Mouse (Mus musculus) liver, postnatal 0 days (tissue): ENCODE data around the gene Gm7879. TPM values are rescaled to one million over a fixed set of nuclear protein-coding genes. Genes with fewer than 3 reads are reported as not detected.

ENCODE experiments used
- ATAC-seq: fragments of 200-750 bp; cut with Nextera tagmentation; 2 replicates; pipeline ENCODE4 v1.8.0; 2017; ENCODE audit warnings: mild to moderate bottlenecking, moderate library complexity
- DNase-seq: peaks from one replicate; pipeline ENCODE4 v3.0.0-alpha.2; 2016
- H3K27ac ChIP-seq: fragments of 300-500 bp; sonication (generic); 2 replicates; pipeline ENCODE4 v1.5.1; 2014; ENCODE audit warnings: antibody characterized with exemption, moderate library complexity, mild to moderate bottlenecking, low read depth
- H3K27me3 ChIP-seq: fragments of 300-500 bp; sonication (generic); 2 replicates; pipeline ENCODE4 v1.6.1; 2014; ENCODE audit warnings: low read length, control low read depth, mixed read lengths; ENCODE audit not compliant: insufficient read depth
- H3K36me3 ChIP-seq: fragments of 300-500 bp; sonication (generic); replicated peaks from 2 replicates; pipeline ENCODE4 v1.6.1; 2014; ENCODE audit warnings: mild to moderate bottlenecking, control low read depth, low read length, moderate library complexity, mixed read lengths; ENCODE audit not compliant: insufficient read depth
- H3K4me1 ChIP-seq: fragments of 300-500 bp; sonication (generic); 2 replicates; pipeline ENCODE4 v1.6.1; 2014; ENCODE audit warnings: antibody characterized with exemption, mild to moderate bottlenecking, control low read depth; ENCODE audit not compliant: insufficient read depth
- H3K4me2 ChIP-seq: fragments of 300-500 bp; sonication (generic); 2 replicates; pipeline ENCODE4 v1.6.1; 2014; ENCODE audit warnings: low read depth, mild to moderate bottlenecking, low read length, moderate library complexity, mixed read lengths
- H3K4me3 ChIP-seq: fragments of 300-500 bp; sonication (generic); 2 replicates; pipeline ENCODE4 v1.5.1; 2014; ENCODE audit warnings: low read depth, low read length
- H3K9ac ChIP-seq: fragments of 300-500 bp; sonication (generic); replicated peaks from 2 replicates; pipeline ENCODE4 v1.6.1; 2014; ENCODE audit warnings: mild to moderate bottlenecking, moderate library complexity
- H3K9me3 ChIP-seq: fragments of 300-500 bp; sonication (generic); 2 replicates; pipeline ENCODE4 v1.6.1; 2016; ENCODE audit warnings: mild to moderate bottlenecking, control low read depth, low read length, mixed read lengths
- CTCF ChIP-seq: sonication (generic); IDR thresholded peaks from 2 replicates; pipeline ENCODE4 v1.5.1; 2016; ENCODE audit warnings: antibody characterized with exemption, low read depth
- EP300 ChIP-seq: IDR thresholded peaks from 2 replicates; pipeline ENCODE4 v1.6.1; 2016; ENCODE audit warnings: antibody characterized with exemption, low read depth, mild to moderate bottlenecking
- WGBS: fragments of 180-500 bp; shearing (Covaris S2); extraction: QIAGEN DNeasy Blood & Tissue Kit; methylation state at CpG from one replicate; pipeline ENCODE4 v1.1.7; 2014; ENCODE audit not compliant: insufficient replicate concordance; 5-methylcytosine and 5-hydroxymethylcytosine counted together
- polyA plus RNA-seq: library from polyadenylated mRNA; unstranded; fragments of >200 nt; fragmentation: Nextera tagmentation; extraction: Ambion mirVana; gene quantifications from 2 replicates; pipeline ENCODE4 v1.2.1, GENCODE M21; 2015

Gene Gm7879
- polyA plus RNA-seq, 1 experiment from 2014 or later: 0.51 TPM

DNA sequence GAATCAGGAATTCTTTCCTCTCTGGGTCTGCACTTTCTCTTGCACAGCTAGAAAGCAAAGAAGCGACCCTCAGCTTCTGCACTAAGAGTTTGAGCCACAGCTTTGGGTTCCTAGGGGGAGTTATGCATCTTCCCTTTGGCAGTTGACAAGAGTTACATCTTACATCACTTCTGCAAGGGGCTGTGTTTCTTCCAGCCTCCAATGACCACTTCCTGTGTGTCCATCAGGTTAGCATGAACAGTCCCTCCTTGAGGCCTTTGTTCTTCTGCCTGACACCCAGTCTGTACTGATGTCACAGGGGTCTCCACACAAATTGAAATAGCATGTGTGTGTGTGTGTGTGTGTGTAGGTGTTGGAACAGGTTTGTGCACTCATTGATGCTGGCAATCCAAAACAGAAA is 40.3 kb upstream of the Gm7879 start:
- Histone ChIP-seq H3K36me3 (no peaks in the 10 kb centered on the region), H3K27me3 (no peaks in the 10 kb centered on the region), H3K4me2 (no peak overlapping the region), H3K4me3 (no peak overlapping the region), H3K4me1 (peaks cover 11% of the 10 kb centered on the region; the same call in 1 of the 2 replicates), H3K27ac (no peak overlapping the region), H3K9me3 (no peaks in the 10 kb centered on the region), H3K9ac (no peak overlapping the region)
- TF ChIP-seq CTCF (no peak), EP300 (no peak)
- 52% methylated on average over 1 of the region's 1 CpGs for WGBS
- DNase-seq (no peak), ATAC-seq (no peak)

DNA sequence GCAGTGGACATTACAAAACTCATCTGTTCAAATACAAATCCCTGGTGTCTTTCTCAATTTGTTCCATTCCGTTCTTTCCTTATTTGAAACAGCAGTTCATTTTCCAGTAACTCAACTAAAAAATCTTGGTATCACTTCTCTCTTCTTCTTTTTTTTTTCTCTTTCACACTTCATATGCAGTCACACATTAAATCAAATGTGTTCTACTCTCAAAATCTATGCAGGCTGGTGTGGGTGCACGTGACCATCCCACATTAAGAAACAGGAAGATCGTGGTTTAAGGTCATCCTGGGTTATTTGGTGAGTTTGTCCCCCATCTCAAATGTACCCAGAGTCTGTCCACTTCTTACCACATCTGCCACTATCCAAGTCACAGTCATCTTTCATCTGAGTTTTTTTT is 30.9 kb upstream of the Gm7879 start:
- WGBS: 43% methylated on average over 3 of the region's 3 CpGs
- no peaks in the 10 kb centered on the region for H3K36me3 ChIP-seq

DNA sequence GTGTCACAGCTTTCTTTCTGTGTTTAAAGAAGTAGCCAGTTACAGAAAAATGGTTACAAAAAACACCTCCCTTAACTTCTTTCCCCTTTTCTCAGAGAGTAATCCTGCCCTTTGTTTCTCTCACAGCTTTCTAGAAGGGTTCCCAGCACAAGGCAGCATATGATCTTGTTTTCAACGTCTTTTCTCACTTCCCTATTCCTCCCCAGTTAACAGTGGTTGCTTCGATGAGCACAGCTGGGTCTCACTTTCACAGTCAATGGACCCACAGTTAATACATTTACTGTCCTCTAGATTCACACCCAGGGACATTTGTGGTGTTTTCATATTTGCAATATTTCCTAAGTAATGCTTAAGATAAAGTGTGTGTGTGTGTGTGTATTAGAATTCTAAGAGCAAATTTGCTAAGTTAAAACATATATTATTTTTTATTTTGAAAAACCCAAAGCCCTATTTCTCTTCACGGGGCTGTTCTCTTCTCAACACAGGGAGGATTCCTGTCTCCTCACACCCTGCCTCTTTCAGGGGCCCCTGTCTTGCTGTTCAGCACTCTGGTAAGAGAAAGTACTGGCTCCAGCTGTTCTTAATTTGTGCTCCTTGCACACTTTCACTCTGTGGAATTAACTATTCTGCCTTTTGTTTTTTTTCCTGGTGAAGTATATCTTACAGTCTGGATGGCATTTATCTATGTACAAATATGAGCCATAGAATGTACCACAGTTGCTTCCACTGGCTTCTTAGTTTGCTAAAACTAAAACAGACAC is 27.7 kb upstream of the Gm7879 start:
- DNase-seq: no peak
- H3K27ac ChIP-seq: peak overlapping the region; percentile 89

More for the DNA sequence above, 30.9 kb upstream of the Gm7879 start:
- Histone ChIP-seq H3K4me1 (0 out of 2 replicates have a peak, but pooled peaks cover 3% of the 10 kb centered on the region), H3K9ac (no peak overlapping the region), H3K4me2 (no peak overlapping the region), H3K27ac (no peak overlapping the region), H3K4me3 (no peak overlapping the region), H3K27me3 (no peaks in the 10 kb centered on the region), H3K9me3 (no peaks in the 10 kb centered on the region)
- DNase-seq (no peak), ATAC-seq (peak; percentile 23; the same call in 1 of the 2 replicates)
- TF ChIP-seq EP300 (peak; percentile 63), CTCF (no peak)

DNA sequence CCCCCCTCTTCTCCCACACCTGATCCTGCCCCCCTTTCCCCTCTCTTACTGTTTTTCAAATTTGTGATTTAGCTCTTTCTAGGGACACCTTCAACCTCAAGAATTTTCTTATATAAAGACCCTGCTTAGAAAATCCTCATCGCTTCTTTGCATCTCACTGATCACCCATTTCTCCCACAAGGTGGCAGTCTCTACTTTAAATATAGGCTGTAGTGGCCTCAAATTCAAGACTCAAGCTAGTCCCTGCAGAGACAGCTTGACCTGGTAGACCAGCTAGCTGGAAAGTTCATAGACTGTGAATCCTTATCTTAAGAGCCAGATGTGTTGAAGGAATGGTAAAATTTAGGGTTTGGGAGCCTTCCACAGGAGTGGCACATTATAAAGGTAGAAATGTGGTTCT is 20.6 kb upstream of the Gm7879 start:
- WGBS: 14% methylated on average over 1 of the region's 1 CpGs
- Histone ChIP-seq H3K36me3 (no peaks in the 10 kb centered on the region), H3K4me2 (no peak overlapping the region), H3K4me3 (no peak overlapping the region), H3K27ac (no peak overlapping the region), H3K9ac (no peak overlapping the region), H3K4me1 (peaks cover 4% of the 10 kb centered on the region), H3K9me3 (no peaks in the 10 kb centered on the region), H3K27me3 (no peaks in the 10 kb centered on the region)
- DNase-seq: no peak
- ATAC-seq: no peak
- peak; percentile 65 for TF ChIP-seq CTCF
- no peak for TF ChIP-seq EP300

More for the DNA sequence above, 27.7 kb upstream of the Gm7879 start:
- no peak overlapping the region for H3K9ac ChIP-seq
- no peak overlapping the region for H3K4me2 ChIP-seq
- H3K27me3 ChIP-seq: no peaks in the 10 kb centered on the region
- no peak overlapping the region for H3K4me3 ChIP-seq
- no peaks in the 10 kb centered on the region for H3K36me3 ChIP-seq
- H3K4me1 ChIP-seq: peaks cover 7% of the 10 kb centered on the region
- H3K9me3 ChIP-seq: no peaks in the 10 kb centered on the region
- TF ChIP-seq EP300 (0 out of 2 replicates have a peak, but pooled peaks have one; percentile 11), CTCF (no peak)
- WGBS: 33% methylated on average over 3 of the region's 3 CpGs
- ATAC-seq: peak; percentile 58

DNA sequence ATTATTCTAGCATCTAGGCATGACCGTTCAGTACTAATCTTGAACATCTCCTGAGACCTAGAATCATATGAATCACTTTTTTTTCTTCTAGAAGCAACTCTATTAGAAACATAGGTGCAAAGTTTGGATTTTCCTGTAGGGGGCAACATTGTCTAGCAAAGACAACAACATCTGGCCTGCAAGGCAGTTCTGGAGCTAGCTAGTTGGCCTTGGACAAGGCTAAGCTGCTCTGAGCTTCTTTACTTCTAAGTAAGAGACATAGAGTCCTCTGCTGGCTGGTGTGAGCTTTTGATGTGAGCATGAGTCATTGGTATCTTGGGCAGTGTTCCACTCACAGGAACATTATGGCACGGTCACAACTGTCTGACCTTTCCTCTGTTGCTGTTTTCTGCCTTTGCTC is 18.8 kb upstream of the Gm7879 start:
- H3K4me2 ChIP-seq: no peak overlapping the region
- H3K9me3 ChIP-seq: no peaks in the 10 kb centered on the region
- H3K27ac ChIP-seq: no peak overlapping the region
- no peak overlapping the region for H3K4me3 ChIP-seq
- DNase-seq (peak; percentile 29), ATAC-seq (0 out of 2 replicates have a peak, but pooled peaks have one; percentile 40)
- WGBS: 65% methylated on average over 2 of the region's 2 CpGs
- H3K36me3 ChIP-seq: no peaks in the 10 kb centered on the region
- no peak overlapping the region for H3K9ac ChIP-seq
- H3K4me1 ChIP-seq: peaks cover 4% of the 10 kb centered on the region
- TF ChIP-seq CTCF (peak; percentile 70), EP300 (no peak)
- no peaks in the 10 kb centered on the region for H3K27me3 ChIP-seq

DNA sequence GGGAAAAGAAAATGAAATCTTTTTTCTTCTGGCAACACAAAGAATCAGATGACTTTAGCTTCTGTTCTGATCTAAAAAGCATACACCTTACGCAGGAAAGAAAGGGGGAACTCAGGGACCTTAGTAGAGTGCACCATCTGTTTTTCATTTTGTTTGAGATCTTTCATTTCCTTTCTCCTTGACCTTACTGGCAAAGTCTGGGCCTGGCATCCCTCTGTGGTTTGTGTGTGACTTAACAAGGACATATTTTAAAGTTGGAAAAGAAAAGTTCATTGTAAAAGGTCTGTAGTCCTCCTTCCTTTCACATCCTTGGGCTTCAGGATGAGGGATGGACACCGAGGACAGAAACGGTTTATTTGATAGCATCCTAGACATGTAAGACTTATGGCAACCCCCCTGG is 17.0 kb upstream of the Gm7879 start:
- H3K4me2 ChIP-seq: no peak overlapping the region
- no peak for TF ChIP-seq CTCF
- TF ChIP-seq EP300: no peak
- no peak overlapping the region for H3K27ac ChIP-seq
- no peaks in the 10 kb centered on the region for H3K36me3 ChIP-seq
- DNase-seq (no peak), ATAC-seq (no peak)
- no peaks in the 10 kb centered on the region for H3K4me1 ChIP-seq
- no peaks in the 10 kb centered on the region for H3K9me3 ChIP-seq
- no peaks in the 10 kb centered on the region for H3K27me3 ChIP-seq
- no peak overlapping the region for H3K4me3 ChIP-seq
- WGBS: 74% methylated on average over 3 of the region's 3 CpGs
- no peak overlapping the region for H3K9ac ChIP-seq
